Mouse (Mus musculus) stomach, postnatal 0 days (tissue): ENCODE data around the gene Gcnt7.

Experiments used
- CTCF ChIP-seq: IDR thresholded peaks from 2 replicates; pipeline ENCODE4 v1.5.1; 2016; ENCODE audit warnings: antibody characterized with exemption, low read depth, mild to moderate bottlenecking, moderate library complexity
- EP300 ChIP-seq: optimal IDR thresholded peaks from 2 replicates; pipeline ENCODE3; 2016; ENCODE audit warnings: antibody characterized with exemption

- TF ChIP-seq CTCF = peak; percentile 92
- TF ChIP-seq EP300 = no peak
Measured at GRCm38 (mm10) chr2:172477860-172478259, 19.5 kb upstream of the Gcnt7 start.
